Mouse (Mus musculus) heart, postnatal 10 days (tissue): ENCODE results near the gene Apoc3. TPM values are rescaled to one million over a fixed set of nuclear protein-coding genes. Genes with fewer than 3 reads are reported as not detected.

Experiments
- DNase-seq, 2 experiments: peaks; one replicate each; pipeline ENCODE4 v3.0.0; 2021
- intact Hi-C: fragments of 180-260 bp; cut with DNase I; formaldehyde crosslinking; loops from one replicate; pipeline ENCODE4 v1.15.1; 2025
- total RNA-seq, 2 experiments: library from RNA; stranded (reverse); gene quantifications; 2 replicates each; pipeline ENCODE4 v1.2.3; 2021

Apoc3 gene
- not detected for total RNA-seq

- intact Hi-C loops = no loop called here
- DNase-seq = no peak
Observed at GRCm38 (mm10) chr9:46235596-46235648, at the start of gene Apoc3. TSS of gene Apoc3 (minus strand) at chr9:46235636.

- intact Hi-C loops = no loop called here
- DNase-seq = peak; percentile 96 to 97
Observed at GRCm38 (mm10) chr9:46282631-46283436, 47.4 kb upstream of the Apoc3 start, which contains the start of gene Bud13. TSS of gene Bud13 (plus strand) at chr9:46283008.

- no peak for DNase-seq
- intact Hi-C loops = no loop called here
Observed at GRCm38 (mm10) chr9:46274494-46274893, 39.1 kb upstream of the Apoc3 start.

GRCm38 (mm10) chr9:46272677-46273454 lies 37.4 kb upstream of the Apoc3 start, which contains the start of gene Zpr1:
TSS of gene Zpr1 (plus strand) at chr9:46273064.
- intact Hi-C loops = no loop called here
- peak; percentile 92 to 94 for DNase-seq

- intact Hi-C loops = no loop called here
Observed at GRCm38 (mm10) chr9:46272070-46272469, 36.6 kb upstream of the Apoc3 start.

GRCm38 (mm10) chr9:46270782-46271181 lies 35.3 kb upstream of the Apoc3 start:
- no peak for DNase-seq
- intact Hi-C loops = no loop called here

More at GRCm38 (mm10) chr9:46272070-46272469, 36.6 kb upstream of the Apoc3 start:
- DNase-seq = no peak

GRCm38 (mm10) chr9:46269125-46269524 lies 33.7 kb upstream of the Apoc3 start:
- intact Hi-C loops = no loop called here
- DNase-seq = no peak

- intact Hi-C loops = no loop called here
- DNase-seq = no peak
Observed at GRCm38 (mm10) chr9:46268343-46268873, 33.0 kb upstream of the Apoc3 start, which contains the start of gene Apoa5. TSS of gene Apoa5 (plus strand) at chr9:46268633.

- no peak for DNase-seq
- intact Hi-C loops = no loop called here
Observed at GRCm38 (mm10) chr9:46261131-46261530, 25.7 kb upstream of the Apoc3 start.

- DNase-seq = no peak
- intact Hi-C loops = no loop called here
Observed at GRCm38 (mm10) chr9:46259111-46259510, 23.7 kb upstream of the Apoc3 start.

- DNase-seq = peak; percentile 20 to 37
- intact Hi-C loops = no loop called here
Observed at GRCm38 (mm10) chr9:46257546-46257945, 22.1 kb upstream of the Apoc3 start.

- intact Hi-C loops = no loop called here
- no peak for DNase-seq
Observed at GRCm38 (mm10) chr9:46256658-46257385, 21.4 kb upstream of the Apoc3 start.

- DNase-seq = no peak
- intact Hi-C loops = no loop called here
Observed at GRCm38 (mm10) chr9:46256177-46256576, 20.7 kb upstream of the Apoc3 start.

- DNase-seq = peak; percentile 68 to 82
Observed at GRCm38 (mm10) chr9:46246752-46247324, 11.4 kb upstream of the Apoc3 start.

GRCm38 (mm10) chr9:46243584-46243983 lies 8.1 kb upstream of the Apoc3 start:
- intact Hi-C loops = no loop called here
- no peak for DNase-seq

More at GRCm38 (mm10) chr9:46246752-46247324, 11.4 kb upstream of the Apoc3 start:
- intact Hi-C loops = loop anchor here (1.0 to 5.0 kb wide), 4 partner anchors 16 to 243 kb away; no protein-coding TSS in a partner anchor

- no peak for DNase-seq
- intact Hi-C loops = no loop called here
Observed at GRCm38 (mm10) chr9:46243122-46243521, 7.7 kb upstream of the Apoc3 start.

GRCm38 (mm10) chr9:46241818-46242217 lies 6.4 kb upstream of the Apoc3 start:
- no peak for DNase-seq
- intact Hi-C loops = no loop called here

- intact Hi-C loops = no loop called here
- no peak for DNase-seq
Observed at GRCm38 (mm10) chr9:46240526-46241153, 5.2 kb upstream of the Apoc3 start, which contains the start of gene Apoa4. TSS of gene Apoa4 (plus strand) at chr9:46240696.

- intact Hi-C loops = no loop called here
- no peak for DNase-seq
Observed at GRCm38 (mm10) chr9:46238850-46239249, 3.4 kb upstream of the Apoc3 start.

GRCm38 (mm10) chr9:46235649-46236048 lies 213 bp upstream of the Apoc3 start:
- DNase-seq = no peak
- intact Hi-C loops = no loop called here
